Mouse (Mus musculus) testis, postnatal 10 days (tissue): ENCODE results near the gene Slain2.
"Not testable (repeated sequence)": the region's sequence is repeated elsewhere in the genome, so short reads cannot be mapped to it uniquely, and the experiment has no call there.

Experiments used
- DNase-seq: peaks from one replicate; pipeline ENCODE4 v3.0.0; 2021; ENCODE audit warnings: low spot score

Slain2 gene

DNA sequence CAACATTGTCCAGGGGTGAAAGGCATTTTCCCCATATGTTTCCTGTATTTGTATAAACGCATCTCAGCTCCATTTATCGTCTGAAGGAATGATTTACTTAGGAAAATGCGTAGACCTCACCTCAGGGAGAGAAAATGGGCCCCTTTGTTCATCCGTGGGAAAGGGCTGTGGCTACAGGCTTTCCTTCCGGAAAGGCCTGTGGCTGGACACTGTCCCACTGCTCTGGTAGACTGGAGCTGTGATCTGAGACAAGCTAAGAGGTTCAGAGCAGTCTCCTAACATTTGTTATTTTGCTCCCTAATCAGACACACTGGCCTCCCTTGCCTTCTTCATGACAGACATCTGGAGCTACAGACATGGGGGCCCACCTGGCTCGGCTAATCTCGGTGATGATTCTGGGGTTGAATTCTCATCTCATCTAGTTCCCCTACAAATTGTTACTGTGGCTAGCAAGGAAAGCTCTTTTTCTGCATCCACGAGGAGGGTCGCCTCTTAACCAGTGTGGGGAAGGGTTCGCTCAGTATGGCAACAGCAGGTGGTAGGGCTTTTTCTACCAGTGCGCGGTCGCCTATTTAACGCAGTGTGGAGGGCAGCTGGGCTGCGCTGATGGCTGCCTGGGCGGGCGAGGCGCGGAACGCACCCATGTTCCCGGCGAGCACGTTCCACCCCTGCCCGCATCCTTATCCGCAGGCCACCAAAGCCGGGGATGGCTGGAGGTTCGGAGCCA is 98.9 kb downstream of the Slain2 start:
- not testable (repeated sequence) for DNase-seq

DNA sequence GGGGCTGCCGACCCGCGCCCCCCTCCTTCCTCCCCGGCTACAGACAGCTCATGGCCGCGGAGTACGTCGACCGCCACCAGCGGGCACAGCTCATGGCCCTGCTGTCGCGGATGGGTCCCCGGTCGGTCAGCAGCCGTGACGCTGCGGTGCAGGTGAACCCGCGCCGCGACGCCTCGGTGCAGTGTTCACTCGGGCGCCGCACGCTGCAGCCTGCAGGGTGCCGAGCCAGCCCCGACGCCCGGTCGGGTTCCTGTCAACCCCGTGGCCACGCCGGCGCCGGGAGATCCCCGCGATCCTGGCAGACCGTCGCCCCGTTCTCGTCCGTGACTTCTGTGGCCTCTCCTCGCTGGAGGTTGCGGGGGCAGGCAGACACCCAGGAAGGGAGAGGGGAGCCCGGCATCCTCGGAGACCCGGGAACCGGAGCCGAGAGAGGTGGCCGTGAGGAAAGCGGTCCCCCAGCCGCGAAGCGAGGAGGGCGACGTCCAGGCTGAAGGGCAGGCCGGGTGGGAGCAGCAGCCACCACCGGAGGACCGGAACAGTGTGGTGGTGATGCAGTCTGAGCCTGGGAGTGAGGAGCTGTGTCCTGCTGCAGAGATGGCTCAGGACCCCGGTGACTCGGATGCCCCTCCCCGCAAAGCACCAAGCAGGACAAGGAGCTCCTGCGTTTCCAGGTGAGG is 99.6 kb downstream of the Slain2 start:
- DNase-seq, result not testable (repeated sequence)

DNA sequence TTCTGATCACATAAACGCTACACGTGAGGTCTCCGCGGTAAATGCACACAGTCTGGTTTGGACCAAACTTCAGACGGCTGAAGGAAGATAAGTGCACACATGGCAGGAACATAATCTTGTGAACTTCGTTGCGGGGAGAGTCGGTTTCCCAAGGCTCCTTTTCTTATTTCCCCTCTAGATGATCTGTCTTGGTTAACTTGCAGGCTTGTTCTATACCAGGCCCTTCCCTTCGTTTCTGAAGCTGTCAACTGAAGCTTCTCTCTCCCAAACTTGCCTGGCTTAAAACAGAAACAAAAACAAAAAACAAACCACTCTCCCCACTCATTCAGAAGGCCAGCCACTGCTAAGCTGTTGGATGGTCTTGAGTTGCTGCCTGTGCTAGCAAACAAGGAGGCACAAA is 100.6 kb downstream of the Slain2 start:
- no peak for DNase-seq

DNA sequence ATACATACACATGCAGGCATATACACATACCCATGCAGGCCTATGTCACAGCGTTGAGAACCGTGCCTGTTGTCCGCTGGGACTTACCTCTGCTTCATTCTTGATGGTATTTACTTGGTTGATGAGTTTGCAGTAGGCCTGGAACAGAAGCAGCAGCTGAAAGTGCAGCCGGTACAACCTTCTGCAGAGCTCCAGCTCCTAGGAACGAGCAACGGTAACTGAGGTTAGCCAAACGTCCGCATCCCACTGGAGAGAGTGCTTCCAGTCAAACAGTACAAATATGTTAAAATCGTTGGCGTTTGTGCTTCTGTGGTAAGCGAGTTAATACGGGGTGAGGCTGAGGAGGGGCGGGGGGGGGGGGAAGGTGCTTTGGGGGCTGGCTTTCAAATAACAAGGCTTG is 109.7 kb downstream of the Slain2 start:
- no peak for DNase-seq
